Mouse (Mus musculus) frontal cortex, adult (tissue): ENCODE results near the gene Ncor2.

Experiments used
- ATAC-seq: cut with Nextera tagmentation; 2 replicates; pipeline ENCODE4 v1.9.2; 2017; ENCODE audit warnings: mild to moderate bottlenecking, moderate library complexity, mixed read lengths; ENCODE audit not compliant: low TSS enrichment

Ncor2 gene

DNA sequence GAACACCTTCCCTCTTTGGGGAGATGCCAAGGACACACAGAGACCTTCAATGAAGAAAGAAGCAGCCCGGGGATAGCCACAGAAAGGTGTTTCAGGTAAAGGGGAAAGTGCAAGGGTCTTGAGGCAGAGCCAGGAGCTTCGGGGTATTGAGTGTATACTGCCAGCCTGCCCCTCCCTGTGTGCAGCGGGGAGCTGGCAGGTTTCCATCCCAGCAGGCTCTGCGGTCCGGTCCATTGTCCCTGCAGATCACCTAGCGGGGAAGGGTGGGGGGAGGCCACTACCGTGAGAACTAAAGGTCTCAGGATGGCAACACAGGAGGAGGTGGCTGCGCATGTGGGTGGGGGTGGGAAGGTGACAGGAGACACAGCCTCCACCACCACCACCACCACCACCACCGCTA lies 12.6 kb upstream of the Ncor2 start:
- no peak for ATAC-seq

DNA sequence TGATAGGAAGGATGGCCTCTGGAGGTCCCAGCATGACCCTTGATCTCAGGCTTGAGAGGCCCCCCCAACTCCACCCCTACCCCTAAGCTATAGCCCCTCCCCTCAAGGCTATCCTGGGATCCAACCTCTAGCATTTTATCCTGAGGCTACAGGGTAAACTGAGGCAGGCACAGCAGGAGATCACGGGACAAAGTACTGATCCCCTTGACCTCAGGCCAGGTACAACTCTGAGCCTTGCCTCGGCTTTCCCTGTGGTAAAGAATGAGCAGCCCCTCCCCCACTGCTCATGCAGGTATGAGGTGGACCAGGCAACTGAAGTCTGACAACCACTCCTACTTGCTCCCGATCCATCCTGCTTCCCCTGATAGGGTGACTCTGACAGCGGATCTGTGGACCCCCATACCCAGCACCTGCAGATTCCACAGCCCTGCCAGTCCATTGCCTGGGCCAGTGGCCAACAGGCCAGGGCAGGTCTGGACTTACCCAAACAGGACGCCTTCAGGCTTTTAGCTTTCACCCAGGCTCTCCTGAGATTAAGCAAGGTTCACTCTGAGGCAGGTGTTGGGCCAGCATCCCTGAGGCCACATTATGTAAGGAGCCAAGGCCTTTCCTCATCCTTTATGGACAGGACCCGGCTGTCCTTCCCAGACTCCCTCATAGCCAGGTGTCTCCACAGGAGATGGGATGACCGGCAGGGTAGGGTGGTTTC lies 11.2 kb upstream of the Ncor2 start:
- ATAC-seq, result no peak

- ATAC-seq, result peak; percentile 66; the same call in 1 of the 2 replicates
Measured at GRCm38 (mm10) chr5:125189625-125190024, 10.6 kb upstream of the Ncor2 start.

GRCm38 (mm10) chr5:125188812-125189598 lies 10.0 kb upstream of the Ncor2 start:
- peak; percentile 76; the same call in 1 of the 2 replicates for ATAC-seq

DNA sequence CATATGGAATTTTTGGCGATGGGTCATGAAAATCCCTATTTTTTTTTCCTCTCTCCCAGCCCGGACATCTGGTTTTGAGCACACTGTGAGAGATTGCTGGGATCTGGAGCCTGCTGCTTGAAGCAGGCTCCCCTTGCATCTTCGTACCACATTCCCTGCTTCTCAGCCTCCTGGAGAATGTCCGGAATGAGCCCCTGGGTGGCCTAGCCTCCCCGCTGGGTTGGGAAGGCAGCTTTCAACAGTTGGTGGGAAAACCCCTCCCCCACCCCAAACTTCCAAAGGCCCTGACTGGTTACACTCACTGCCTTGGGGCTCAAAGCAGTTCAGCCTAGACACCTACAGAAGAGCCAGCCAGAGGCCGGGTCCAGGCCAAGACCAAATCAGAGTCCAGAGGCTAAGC lies 5.8 kb upstream of the Ncor2 start:
- no peak for ATAC-seq

GRCm38 (mm10) chr5:125183321-125184003 lies 4.4 kb upstream of the Ncor2 start:
- ATAC-seq, result no peak

DNA sequence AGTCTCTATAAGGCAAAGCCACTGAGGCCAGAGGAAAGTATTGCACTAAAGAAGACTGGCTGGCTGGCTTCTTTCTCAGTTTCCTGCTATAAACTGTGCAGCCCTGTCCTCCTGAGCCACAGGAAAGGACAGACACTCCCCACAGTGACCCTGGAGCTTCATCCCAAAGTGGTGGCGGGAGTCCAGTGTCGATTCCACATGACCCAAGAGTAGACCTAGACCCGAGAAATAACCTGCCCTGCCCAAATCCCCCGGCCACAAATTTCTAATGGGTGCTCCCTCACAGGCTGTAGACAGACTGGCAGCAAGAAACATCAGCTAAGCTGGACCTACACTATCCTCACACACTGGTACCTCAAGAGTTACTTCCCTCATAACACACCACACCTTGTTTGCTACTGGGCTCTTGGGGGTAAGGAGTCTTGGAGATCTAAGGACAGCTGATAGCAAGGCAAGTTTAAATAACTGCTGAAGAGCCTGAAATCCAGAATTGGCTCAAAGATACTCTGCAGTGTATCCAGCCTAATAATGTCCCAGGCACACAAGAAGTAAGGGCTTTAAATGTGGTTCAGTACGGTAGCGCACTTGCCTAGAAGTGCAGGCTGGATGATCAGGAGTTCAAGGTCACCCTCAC lies 1.7 kb upstream of the Ncor2 start:
- no peak for ATAC-seq

GRCm38 (mm10) chr5:125179735-125180629 lies 963 bp upstream of the Ncor2 start:
- peak; percentile 31 for ATAC-seq

- ATAC-seq, result 0 out of 2 replicates have a peak, but pooled peaks have one; percentile 6
Measured at GRCm38 (mm10) chr5:125178171-125179006, 630 bp downstream of the Ncor2 start.

DNA sequence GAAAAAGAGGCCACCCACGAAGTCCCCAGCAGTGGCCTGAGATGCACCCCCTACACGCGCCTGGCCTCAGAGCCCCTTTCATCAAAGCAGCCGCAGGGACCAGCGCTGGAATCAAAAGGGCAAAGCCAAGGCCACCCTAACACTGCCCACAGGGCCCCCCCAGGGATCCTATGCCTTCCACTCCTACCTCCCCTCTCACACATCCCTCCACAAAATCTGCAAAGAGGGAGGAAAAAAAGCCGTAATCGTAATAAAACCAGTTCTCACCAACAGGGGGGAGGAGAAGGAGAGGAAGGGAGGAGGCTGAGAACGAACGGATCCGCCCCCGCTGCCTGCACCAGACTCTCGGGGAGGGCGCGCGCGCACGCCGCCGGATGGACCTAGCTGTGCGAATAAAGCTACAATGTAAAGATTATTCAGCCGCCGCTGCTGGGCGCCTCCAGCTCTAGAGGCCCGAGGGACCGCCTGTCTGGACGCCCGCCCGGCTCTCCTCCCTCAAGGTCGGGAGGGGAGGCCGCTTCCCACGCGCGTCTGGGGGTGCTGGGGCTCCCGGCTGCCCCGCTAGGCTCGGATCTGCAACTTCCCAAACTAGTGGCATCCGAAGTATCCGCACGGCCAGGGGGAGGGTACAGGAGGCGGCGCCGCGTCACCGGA lies 1.4 kb downstream of the Ncor2 start:
- peak; percentile 24 for ATAC-seq

DNA sequence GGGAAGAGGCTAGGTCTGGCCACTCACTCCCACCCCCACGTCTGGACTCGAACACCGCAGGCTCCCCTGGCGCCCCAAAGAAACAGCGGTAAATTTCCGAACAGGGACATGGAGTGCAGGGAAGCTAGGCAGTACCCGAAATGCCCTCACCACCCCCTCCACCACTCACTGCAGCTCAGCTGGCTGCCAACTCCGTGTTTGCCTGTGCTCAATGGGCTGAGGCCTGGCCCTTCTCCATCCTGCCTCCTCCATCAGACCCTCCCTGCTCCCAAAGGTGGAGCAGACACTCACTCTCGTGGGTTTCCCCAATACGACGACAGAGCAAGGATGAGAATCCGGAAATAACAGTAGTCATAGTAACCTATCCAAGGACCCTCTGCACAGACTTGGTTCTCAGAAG lies 2.2 kb downstream of the Ncor2 start:
- ATAC-seq, result peak; percentile 39

- no peak for ATAC-seq
Measured at GRCm38 (mm10) chr5:125176370-125176766, 2.7 kb downstream of the Ncor2 start.

DNA sequence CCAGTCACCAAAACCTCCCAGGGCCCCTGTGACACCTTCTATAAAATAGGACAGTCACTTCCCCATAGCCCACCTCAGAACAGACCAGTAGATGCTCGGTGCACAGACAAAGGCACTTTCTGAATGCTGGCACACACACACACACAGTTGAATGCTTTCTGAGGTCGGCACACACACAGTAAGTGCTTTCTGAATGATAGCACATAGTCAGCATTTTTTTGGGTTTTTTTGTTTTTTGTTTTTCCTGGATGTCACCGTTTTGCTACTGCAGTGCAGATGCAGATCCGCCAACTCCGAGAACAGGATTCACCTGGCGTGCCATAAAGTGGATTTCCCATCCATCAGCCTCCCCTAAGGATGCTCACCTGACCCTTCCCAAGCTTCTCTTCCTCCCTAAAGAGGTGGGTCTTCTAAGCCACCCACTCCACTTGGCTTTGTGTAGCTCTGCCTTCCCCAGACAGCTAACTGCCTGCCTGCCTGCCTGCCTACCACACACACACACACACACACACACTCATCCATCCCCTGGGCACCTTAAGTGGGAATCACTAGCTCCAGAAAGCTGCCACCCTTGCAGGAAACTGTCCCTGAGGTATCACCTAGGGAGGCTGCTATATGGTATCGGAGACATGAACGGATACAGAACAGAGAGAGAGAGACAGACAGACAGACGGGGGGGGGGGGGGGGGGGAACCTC lies 3.2 kb downstream of the Ncor2 start:
- no peak for ATAC-seq

- ATAC-seq, result no peak
Measured at GRCm38 (mm10) chr5:125174726-125175672, 4.0 kb downstream of the Ncor2 start.

GRCm38 (mm10) chr5:125173868-125174267 lies 5.2 kb downstream of the Ncor2 start:
- no peak for ATAC-seq

DNA sequence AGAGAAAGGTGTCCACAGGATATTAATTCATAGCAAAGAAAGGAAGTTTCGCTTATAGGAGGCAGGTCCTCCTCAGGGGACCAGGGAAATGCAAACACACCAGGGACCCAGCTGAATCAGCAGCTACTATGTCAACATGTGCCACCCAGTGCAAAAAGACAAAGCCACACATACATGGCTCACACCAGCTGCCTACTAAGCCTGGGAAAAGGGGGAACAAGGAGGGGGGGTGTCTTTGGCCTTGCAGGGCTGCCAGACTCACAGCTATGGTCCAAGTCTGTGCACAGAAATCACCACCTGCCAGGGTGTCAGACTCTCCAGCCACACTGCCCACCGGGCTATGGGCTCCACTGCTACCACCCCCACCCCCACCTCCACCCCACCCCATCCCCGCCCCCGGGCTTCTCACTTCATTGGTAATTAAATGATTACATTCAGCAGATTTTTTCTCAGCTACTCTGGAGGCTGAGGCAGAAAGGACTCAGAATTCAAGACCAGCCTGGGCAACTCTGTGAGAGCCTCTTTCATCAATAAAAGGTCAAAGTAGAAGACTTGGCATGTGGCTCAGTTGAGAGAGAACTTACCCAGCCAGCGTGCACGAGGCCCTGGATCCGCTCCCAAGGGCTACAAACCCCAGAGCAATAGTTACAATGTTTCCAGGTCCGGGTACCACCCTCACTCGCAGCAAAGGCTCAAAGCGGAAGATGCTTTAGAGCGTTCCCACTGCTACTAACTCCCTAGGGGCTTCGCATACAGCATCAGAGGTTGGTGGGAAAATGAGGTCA lies 6.0 kb downstream of the Ncor2 start:
- no peak for ATAC-seq

GRCm38 (mm10) chr5:125171259-125171658 lies 7.8 kb downstream of the Ncor2 start:
- no peak for ATAC-seq
